Mouse (Mus musculus) bone marrow, adult 2 months (tissue): ENCODE results near the gene Ift52.

Source experiments
- CTCF ChIP-seq: fragments of 200-500 bp; IDR thresholded peaks from 2 replicates; pipeline ENCODE4 v1.5.1; 2011; ENCODE audit warnings: low read length, control low read depth; ENCODE audit not compliant: control insufficient read depth, insufficient read depth
- POLR2A ChIP-seq: fragments of 200-500 bp; IDR thresholded peaks from 2 replicates; pipeline ENCODE4 v1.6.1; 2011; ENCODE audit warnings: low read depth, mild to moderate bottlenecking, control low read depth, low read length, borderline replicate concordance; ENCODE audit not compliant: control insufficient read depth

- TF ChIP-seq POLR2A (no peak), CTCF (no peak)
Observed at GRCm38 (mm10) chr2:162973637-162974036, 43.5 kb upstream of the Ift52 start.
